Mouse (Mus musculus): ENCODE measurements around the gene Umps. TPM values are rescaled to one million over a fixed set of nuclear protein-coding genes. Genes with fewer than 3 reads are reported as not detected.
A peak's percentile ranks its signal among the peaks of the same experiment; 100 is the strongest.

Gene Umps
- polyA plus RNA-seq, 1 experiment = 25.5 TPM

DNA sequence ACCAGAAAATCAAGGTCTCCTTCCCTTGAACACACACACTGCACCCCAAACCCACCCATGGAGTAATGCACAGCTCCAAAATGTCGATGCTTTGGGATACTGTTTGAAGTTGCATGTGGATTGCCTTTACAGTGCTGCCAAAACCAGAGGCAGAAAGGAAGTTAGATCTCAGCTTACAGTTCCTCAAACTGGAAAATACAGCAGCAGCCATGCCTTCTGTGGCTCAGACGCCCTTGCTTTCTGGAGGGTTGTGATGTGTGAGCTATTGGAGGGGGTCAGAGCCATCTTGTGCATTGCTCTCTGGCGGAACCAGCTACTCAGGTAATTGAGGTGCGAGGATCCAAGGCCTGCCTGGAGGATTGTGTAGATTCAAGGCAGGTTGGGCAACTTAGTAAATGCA, 30.0 kb downstream of the Umps start:
- no peak overlapping the region for H3K27ac ChIP-seq (ENCODE audit: insufficient read depth, low read length)
- H3K4me1 ChIP-seq (ENCODE audit: control insufficient read depth, insufficient read depth, low read length) = peaks cover 14% of the 10 kb centered on the region

GRCm38 (mm10) chr16:33935407-33935785, 31.4 kb downstream of the Umps start:
- Histone ChIP-seq H3K4me1 (ENCODE audit: control insufficient read depth, insufficient read depth, low read length) (peaks cover 6% of the 10 kb centered on the region), H3K27ac (ENCODE audit: insufficient read depth, low read length) (no peak overlapping the region), H3K4me3 (ENCODE audit: insufficient read depth, low read length) (no peak overlapping the region)
- TF ChIP-seq CTCF (IDR thresholded peaks at IDR 0.05; ENCODE audit: borderline replicate concordance, insufficient read depth, low read length) = no peak
- no peak for TF ChIP-seq POLR2A (IDR thresholded peaks at IDR 0.05; ENCODE audit: low read depth, low read length)

More for the DNA sequence above, 30.0 kb downstream of the Umps start:
- no peak overlapping the region for H3K4me3 ChIP-seq (ENCODE audit: insufficient read depth, low read length)
- TF ChIP-seq CTCF (IDR thresholded peaks at IDR 0.05; ENCODE audit: borderline replicate concordance, insufficient read depth, low read length) = no peak
- no peak for TF ChIP-seq POLR2A (IDR thresholded peaks at IDR 0.05; ENCODE audit: low read depth, low read length)

DNA sequence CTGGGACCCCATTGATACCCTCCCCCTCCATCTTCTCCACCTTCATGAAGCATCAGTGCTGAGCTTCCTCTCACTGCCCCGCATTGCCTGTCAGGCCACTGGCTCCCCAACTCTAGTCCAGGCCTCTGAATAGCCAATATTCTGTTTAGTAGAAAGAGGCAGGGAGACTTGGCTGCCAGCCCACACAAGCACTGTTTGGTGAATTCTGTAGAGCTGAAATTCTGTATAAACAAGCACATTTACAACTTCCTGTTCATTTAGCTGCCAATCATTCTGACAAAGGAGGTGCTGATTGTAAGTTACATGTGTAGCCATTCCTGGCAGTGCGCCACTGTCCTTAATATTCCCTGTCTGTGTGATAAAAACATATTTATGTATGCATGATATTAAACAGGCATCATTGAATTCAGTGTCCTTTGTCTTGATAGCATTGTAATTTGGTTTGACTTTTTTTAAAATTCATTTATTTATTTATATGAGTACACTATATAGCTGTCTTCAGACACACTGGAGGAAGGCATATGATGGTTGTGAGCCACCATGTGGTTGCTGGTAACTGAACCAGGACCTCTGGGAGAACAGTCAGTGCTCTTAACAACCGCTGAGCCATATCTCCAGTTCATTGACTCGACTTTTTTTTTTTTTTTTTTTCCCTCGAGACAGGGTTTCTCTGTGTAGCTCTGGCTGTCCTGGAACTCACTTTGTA, 32.0 kb downstream of the Umps start:
- peaks cover 6% of the 10 kb centered on the region for H3K4me1 ChIP-seq (ENCODE audit: control insufficient read depth, insufficient read depth, low read length)
- no peak for TF ChIP-seq CTCF (IDR thresholded peaks at IDR 0.05; ENCODE audit: borderline replicate concordance, insufficient read depth, low read length)
- TF ChIP-seq POLR2A (IDR thresholded peaks at IDR 0.05; ENCODE audit: low read depth, low read length) = no peak

GRCm38 (mm10) chr16:33933411-33933810, 33.4 kb downstream of the Umps start:
- TF ChIP-seq CTCF (IDR thresholded peaks at IDR 0.05; ENCODE audit: borderline replicate concordance, insufficient read depth, low read length) (no peak), POLR2A (IDR thresholded peaks at IDR 0.05; ENCODE audit: low read depth, low read length) (no peak)
- Histone ChIP-seq H3K27ac (ENCODE audit: insufficient read depth, low read length) (no peak overlapping the region), H3K4me1 (ENCODE audit: control insufficient read depth, insufficient read depth, low read length) (peaks cover 10% of the 10 kb centered on the region), H3K4me3 (ENCODE audit: insufficient read depth, low read length) (no peak overlapping the region)

More for the DNA sequence above, 32.0 kb downstream of the Umps start:
- Histone ChIP-seq H3K27ac (ENCODE audit: insufficient read depth, low read length) (no peak overlapping the region), H3K4me3 (ENCODE audit: insufficient read depth, low read length) (no peak overlapping the region)

DNA sequence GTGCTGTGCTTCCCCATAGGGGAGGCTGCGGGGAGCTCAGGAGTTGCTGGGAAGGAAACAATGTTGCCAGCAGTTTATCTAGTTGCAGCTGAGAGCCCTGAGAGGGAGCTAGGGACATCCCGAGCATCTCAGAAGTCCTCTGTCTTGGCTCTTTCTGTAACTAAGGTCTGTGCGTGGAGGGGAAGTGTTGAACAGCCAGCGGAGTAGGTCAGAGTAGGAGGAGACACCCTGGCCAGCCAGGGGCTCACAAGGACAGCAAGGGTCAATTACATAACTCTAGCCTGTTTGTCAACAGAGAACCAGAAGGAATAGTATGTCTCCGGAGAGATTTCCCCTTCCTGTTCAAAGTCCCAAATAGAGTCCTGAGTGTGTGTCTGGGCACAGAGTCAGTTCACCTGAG, 34.7 kb downstream of the Umps start:
- no peak overlapping the region for H3K27ac ChIP-seq (ENCODE audit: insufficient read depth, low read length)
- TF ChIP-seq POLR2A (IDR thresholded peaks at IDR 0.05; ENCODE audit: low read depth, low read length) (no peak), CTCF (IDR thresholded peaks at IDR 0.05; ENCODE audit: borderline replicate concordance, insufficient read depth, low read length) (no peak)
- peaks cover 11% of the 10 kb centered on the region for H3K4me1 ChIP-seq (ENCODE audit: control insufficient read depth, insufficient read depth, low read length)
- no peak overlapping the region for H3K4me3 ChIP-seq (ENCODE audit: insufficient read depth, low read length)

DNA sequence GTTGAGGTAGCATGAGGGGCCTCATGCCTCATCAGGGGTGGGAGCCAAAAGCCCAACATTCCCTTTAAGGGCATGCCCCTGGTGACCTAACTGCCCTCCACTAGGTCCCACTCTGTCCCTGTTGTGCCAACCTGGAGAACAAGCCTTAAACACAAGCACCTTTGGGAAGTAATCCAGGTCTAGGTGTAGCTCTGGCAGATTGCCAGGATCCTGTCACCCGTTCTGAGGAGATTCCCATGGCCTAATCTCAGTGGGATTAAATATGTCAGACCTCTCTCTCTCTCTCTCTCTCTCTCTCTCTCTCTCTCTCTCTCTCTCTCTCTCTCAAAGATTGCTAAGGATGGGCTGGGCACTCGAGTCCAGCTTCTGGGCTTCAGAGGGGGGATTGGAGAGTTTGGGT, 35.2 kb downstream of the Umps start:
- no peak for TF ChIP-seq CTCF (IDR thresholded peaks at IDR 0.05; ENCODE audit: borderline replicate concordance, insufficient read depth, low read length)
- no peak for TF ChIP-seq POLR2A (IDR thresholded peaks at IDR 0.05; ENCODE audit: low read depth, low read length)
- Histone ChIP-seq H3K27ac (ENCODE audit: insufficient read depth, low read length) (no peak overlapping the region), H3K4me3 (ENCODE audit: insufficient read depth, low read length) (no peak overlapping the region), H3K4me1 (ENCODE audit: control insufficient read depth, insufficient read depth, low read length) (peaks cover 11% of the 10 kb centered on the region)

GRCm38 (mm10) chr16:33930785-33931184, 36.1 kb downstream of the Umps start:
- Histone ChIP-seq H3K27ac (ENCODE audit: insufficient read depth, low read length) (no peak overlapping the region), H3K4me1 (ENCODE audit: control insufficient read depth, insufficient read depth, low read length) (peaks cover 16% of the 10 kb centered on the region)
- TF ChIP-seq POLR2A (IDR thresholded peaks at IDR 0.05; ENCODE audit: low read depth, low read length) = no peak
- no peak for TF ChIP-seq CTCF (IDR thresholded peaks at IDR 0.05; ENCODE audit: borderline replicate concordance, insufficient read depth, low read length)

GRCm38 (mm10) chr16:33928788-33929462, 37.9 kb downstream of the Umps start:
- peaks cover 13% of the 10 kb centered on the region for H3K4me1 ChIP-seq (ENCODE audit: control insufficient read depth, insufficient read depth, low read length)
- H3K4me3 ChIP-seq (ENCODE audit: insufficient read depth, low read length) = no peak overlapping the region
- peak overlapping the region; percentile 28 for H3K27ac ChIP-seq (ENCODE audit: insufficient read depth, low read length)
- TF ChIP-seq POLR2A (IDR thresholded peaks at IDR 0.05; ENCODE audit: low read depth, low read length) (no peak), CTCF (IDR thresholded peaks at IDR 0.05; ENCODE audit: borderline replicate concordance, insufficient read depth, low read length) (no peak)

More at GRCm38 (mm10) chr16:33930785-33931184, 36.1 kb downstream of the Umps start:
- H3K4me3 ChIP-seq (ENCODE audit: insufficient read depth, low read length) = no peak overlapping the region

GRCm38 (mm10) chr16:33927263-33927824, 39.5 kb downstream of the Umps start:
- Histone ChIP-seq H3K4me1 (ENCODE audit: control insufficient read depth, insufficient read depth, low read length) (peaks cover 17% of the 10 kb centered on the region), H3K4me3 (ENCODE audit: insufficient read depth, low read length) (no peak overlapping the region), H3K27ac (ENCODE audit: insufficient read depth, low read length) (peak overlapping the region; percentile 85; the same call in 1 of the 2 replicates)
- TF ChIP-seq CTCF (IDR thresholded peaks at IDR 0.05; ENCODE audit: borderline replicate concordance, insufficient read depth, low read length) (no peak), POLR2A (IDR thresholded peaks at IDR 0.05; ENCODE audit: low read depth, low read length) (no peak)

DNA sequence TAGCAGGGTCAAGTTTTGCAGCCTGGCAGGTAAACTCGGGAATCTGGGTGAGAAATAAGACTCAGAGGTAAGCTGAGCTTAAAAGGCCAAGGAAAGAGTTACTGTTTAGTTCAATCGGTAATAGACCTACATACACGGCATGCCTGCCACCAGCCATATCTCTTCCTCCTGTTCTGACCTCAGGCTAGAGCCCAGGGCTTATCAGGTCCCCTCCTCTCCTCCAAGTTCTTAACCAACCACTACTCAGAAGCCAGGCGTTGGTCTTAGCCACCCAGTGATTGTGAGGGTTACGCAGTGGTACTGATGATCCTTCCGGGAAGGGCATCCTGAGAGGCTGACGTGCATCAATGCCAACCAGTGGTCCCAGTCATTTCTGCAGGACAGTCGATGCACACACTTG, 43.1 kb downstream of the Umps start:
- H3K4me3 ChIP-seq (ENCODE audit: insufficient read depth, low read length) = no peak overlapping the region
- H3K4me1 ChIP-seq (ENCODE audit: control insufficient read depth, insufficient read depth, low read length) = peaks cover 34% of the 10 kb centered on the region
- H3K27ac ChIP-seq (ENCODE audit: insufficient read depth, low read length) = peak overlapping the region; percentile 96
- TF ChIP-seq POLR2A (IDR thresholded peaks at IDR 0.05; ENCODE audit: low read depth, low read length) (no peak), CTCF (IDR thresholded peaks at IDR 0.05; ENCODE audit: borderline replicate concordance, insufficient read depth, low read length) (no peak)

Data from embryonic fibroblast, embryonic 13.5 days (primary cell).